Mouse (Mus musculus) adrenal gland, adult 8-10 months (tissue): ENCODE data around the gene Agtr2. TPM values are rescaled to one million over a fixed set of nuclear protein-coding genes. Genes with fewer than 3 reads are reported as not detected.
"Not testable (repeated sequence)": the region's sequence is repeated elsewhere in the genome, so short reads cannot be mapped to it uniquely, and the experiment has no call there.

Source experiments
- DNase-seq: peaks from one replicate; pipeline ENCODE4 v3.0.0; 2022
- total RNA-seq, 4 experiments: library from RNA; stranded (reverse); gene quantifications; 2 replicates each; pipeline ENCODE4 v1.2.4; 2022

Gene Agtr2
- total RNA-seq = 10 to 100 TPM; 18.5 to 94.7 (median 41.8) TPM

GRCm38 (mm10) chrX:21484414-21484813 is at the start of gene Agtr2:
TSS of gene Agtr2 (plus strand) at chrX:21484544.
- no peak for DNase-seq

- no peak for DNase-seq
These were observed 31.8 kb upstream of the Agtr2 start for GRCm38 (mm10) chrX:21452519-21452918.

GRCm38 (mm10) chrX:21488111-21488510 is 3.8 kb downstream of the Agtr2 start:
- DNase-seq = no peak

- DNase-seq = no peak
These were observed 15.9 kb downstream of the Agtr2 start for GRCm38 (mm10) chrX:21500242-21500641.

GRCm38 (mm10) chrX:21507333-21507732 is 23.0 kb downstream of the Agtr2 start:
- not testable (repeated sequence) for DNase-seq

- DNase-seq = no peak
These were observed 38.2 kb downstream of the Agtr2 start for GRCm38 (mm10) chrX:21522590-21522989.

Other genes starting within 250 kb of the Agtr2 start
- under 1 TPM; 0.14 to 0.55 (median 0.38) TPM for gene Slc6a14, start 230.4 kb downstream of the Agtr2 start, total RNA-seq